Mouse (Mus musculus): ENCODE measurements at regions not wholly inside any gene's neighbourhood (a gene's known extent, or its start where the extent isn't known, plus 50 kb on each side); places are given as distances from the start of the nearest gene placed in this dataset.

- TF ChIP-seq SRF (IDR thresholded peaks at IDR 0.05; ENCODE audit: control insufficient read depth, insufficient read length, low read depth) (no peak), MYOG (IDR thresholded peaks at IDR 0.05; ENCODE audit: control insufficient read depth in 1 of 3, insufficient read depth in 1 of 3, insufficient read length in 2 of 3, low read depth in 2 of 3) (no peak), REST (IDR thresholded peaks at IDR 0.05; ENCODE audit: insufficient read depth, insufficient read length) (no peak), CEBPB (IDR thresholded peaks at IDR 0.05; ENCODE audit: insufficient read depth, poor library complexity, severe bottlenecking) (no peak), E2F4 (IDR thresholded peaks at IDR 0.05; ENCODE audit: insufficient read depth) (no peak), POLR2AphosphoS2 (IDR thresholded peaks at IDR 0.05; ENCODE audit: insufficient read length, low read depth) (no peak), USF1 (IDR thresholded peaks at IDR 0.05; ENCODE audit: low read depth) (no peak), MAX (IDR thresholded peaks at IDR 0.05; ENCODE audit: low read depth) (no peak), TCF3 (IDR thresholded peaks at IDR 0.05; ENCODE audit: insufficient read length, low read depth) (no peak)
- Histone ChIP-seq H3K4me3 (no peak overlapping the region), H3K36me3 (ENCODE audit: control insufficient read depth, insufficient read depth) (no peaks in the 10 kb centered on the region), H3ac (ENCODE audit: control insufficient read depth, insufficient read length) (no peak overlapping the region), H3K79me2 (ENCODE audit: control insufficient read depth, insufficient read depth) (no peaks in the 10 kb centered on the region), H3K27me3 (ENCODE audit: control insufficient read depth, insufficient read depth, insufficient read length) (no peaks in the 10 kb centered on the region), H3K4me2 (ENCODE audit: low read depth) (peak overlapping the region; percentile 76)
These were observed 49.9 kb upstream of the Eed start for GRCm38 (mm10) chr7:90030486-90031250.

GRCm38 (mm10) chr7:90033086-90033485 is 52.3 kb upstream of the Eed start:
- Histone ChIP-seq H3K36me3 (ENCODE audit: control insufficient read depth, insufficient read depth) (no peaks in the 10 kb centered on the region), H3K4me3 (no peak overlapping the region), H3K27me3 (ENCODE audit: control insufficient read depth, insufficient read depth, insufficient read length) (no peaks in the 10 kb centered on the region), H3K79me2 (ENCODE audit: control insufficient read depth, insufficient read depth) (no peaks in the 10 kb centered on the region), H3K4me2 (ENCODE audit: low read depth) (no peak overlapping the region), H3ac (ENCODE audit: control insufficient read depth, insufficient read length) (no peak overlapping the region)
- TF ChIP-seq CEBPB (IDR thresholded peaks at IDR 0.05; ENCODE audit: insufficient read depth, poor library complexity, severe bottlenecking), result no peak
- TF ChIP-seq POLR2A (IDR thresholded peaks at IDR 0.05; ENCODE audit: insufficient read length, low read depth), result no peak
- no peak for TF ChIP-seq TCF12 (IDR thresholded peaks at IDR 0.05; ENCODE audit: insufficient read depth, poor library complexity, severe bottlenecking)
- TF ChIP-seq MYOG (IDR thresholded peaks at IDR 0.05; ENCODE audit: control insufficient read depth in 1 of 3, insufficient read depth in 1 of 3, insufficient read length in 2 of 3, low read depth in 2 of 3), result no peak
- no peak for TF ChIP-seq TCF3 (IDR thresholded peaks at IDR 0.05; ENCODE audit: insufficient read length, low read depth)
- no peak for TF ChIP-seq E2F4 (IDR thresholded peaks at IDR 0.05; ENCODE audit: insufficient read depth)
- TF ChIP-seq SRF (IDR thresholded peaks at IDR 0.05; ENCODE audit: control insufficient read depth, insufficient read length, low read depth), result no peak
- no peak for TF ChIP-seq MAX (IDR thresholded peaks at IDR 0.05; ENCODE audit: low read depth)
- no peak for TF ChIP-seq REST (IDR thresholded peaks at IDR 0.05; ENCODE audit: insufficient read depth, insufficient read length)
- no peak for TF ChIP-seq MYOD1 (IDR thresholded peaks at IDR 0.05; ENCODE audit: control insufficient read depth in 1 of 3, insufficient read length in 2 of 3, low read depth in 2 of 3)
- TF ChIP-seq POLR2AphosphoS2 (IDR thresholded peaks at IDR 0.05; ENCODE audit: insufficient read length, low read depth), result no peak

GRCm38 (mm10) chr7:90033640-90034312 is 53.0 kb upstream of the Eed start:
- Histone ChIP-seq H3K27me3 (ENCODE audit: control insufficient read depth, insufficient read depth, insufficient read length) (no peaks in the 10 kb centered on the region), H3ac (ENCODE audit: control insufficient read depth, insufficient read length) (no peak overlapping the region), H3K79me2 (ENCODE audit: control insufficient read depth, insufficient read depth) (no peaks in the 10 kb centered on the region), H3K4me2 (ENCODE audit: low read depth) (no peak overlapping the region), H3K4me3 (no peak overlapping the region), H3K36me3 (ENCODE audit: control insufficient read depth, insufficient read depth) (no peaks in the 10 kb centered on the region)
- no peak for TF ChIP-seq CEBPB (IDR thresholded peaks at IDR 0.05; ENCODE audit: insufficient read depth, poor library complexity, severe bottlenecking)
- no peak for TF ChIP-seq MAX (IDR thresholded peaks at IDR 0.05; ENCODE audit: low read depth)
- no peak for TF ChIP-seq E2F4 (IDR thresholded peaks at IDR 0.05; ENCODE audit: insufficient read depth)
- TF ChIP-seq SRF (IDR thresholded peaks at IDR 0.05; ENCODE audit: control insufficient read depth, insufficient read length, low read depth), result no peak
- no peak for TF ChIP-seq TCF3 (IDR thresholded peaks at IDR 0.05; ENCODE audit: insufficient read length, low read depth)
- no peak for TF ChIP-seq TCF12 (IDR thresholded peaks at IDR 0.05; ENCODE audit: insufficient read depth, poor library complexity, severe bottlenecking)
- no peak for TF ChIP-seq POLR2A (IDR thresholded peaks at IDR 0.05; ENCODE audit: insufficient read length, low read depth)
- TF ChIP-seq POLR2AphosphoS2 (IDR thresholded peaks at IDR 0.05; ENCODE audit: insufficient read length, low read depth), result no peak
- TF ChIP-seq USF1 (IDR thresholded peaks at IDR 0.05; ENCODE audit: low read depth), result no peak
- no peak for TF ChIP-seq REST (IDR thresholded peaks at IDR 0.05; ENCODE audit: insufficient read depth, insufficient read length)
- no peak for TF ChIP-seq MYOG (IDR thresholded peaks at IDR 0.05; ENCODE audit: control insufficient read depth in 1 of 3, insufficient read depth in 1 of 3, insufficient read length in 2 of 3, low read depth in 2 of 3)
- TF ChIP-seq MYOD1 (IDR thresholded peaks at IDR 0.05; ENCODE audit: control insufficient read depth in 1 of 3, insufficient read length in 2 of 3, low read depth in 2 of 3), result no peak

GRCm38 (mm10) chr7:90034498-90034897 is 53.7 kb upstream of the Eed start:
- no peak for TF ChIP-seq CEBPB (IDR thresholded peaks at IDR 0.05; ENCODE audit: insufficient read depth, poor library complexity, severe bottlenecking)
- TF ChIP-seq POLR2AphosphoS2 (IDR thresholded peaks at IDR 0.05; ENCODE audit: insufficient read length, low read depth), result no peak
- no peak overlapping the region for H3K4me2 ChIP-seq (ENCODE audit: low read depth)
- no peaks in the 10 kb centered on the region for H3K79me2 ChIP-seq (ENCODE audit: control insufficient read depth, insufficient read depth)
- H3K27me3 ChIP-seq (ENCODE audit: control insufficient read depth, insufficient read depth, insufficient read length), result no peaks in the 10 kb centered on the region
- H3K36me3 ChIP-seq (ENCODE audit: control insufficient read depth, insufficient read depth), result no peaks in the 10 kb centered on the region
- H3K4me3 ChIP-seq, result no peak overlapping the region
- H3ac ChIP-seq (ENCODE audit: control insufficient read depth, insufficient read length), result no peak overlapping the region
